Mouse (Mus musculus) embryonic facial prominence, embryonic 13.5 days (tissue): ENCODE data around the gene Slc25a19. TPM values are rescaled to one million over a fixed set of nuclear protein-coding genes. Genes with fewer than 3 reads are reported as not detected.

ENCODE experiments used
- ATAC-seq: fragments of 200-750 bp; cut with Nextera tagmentation; 2 replicates; pipeline ENCODE4 v1.8.0; 2017; ENCODE audit warnings: low read depth; ENCODE audit not compliant: insufficient number of reproducible peaks, insufficient read depth, low FRiP score, low TSS enrichment
- H3K27ac ChIP-seq: fragments of 300-500 bp; sonication (generic); 2 replicates; pipeline ENCODE4 v1.5.1; 2015; ENCODE audit warnings: moderate library complexity, mild to moderate bottlenecking, inconsistent platforms
- H3K27me3 ChIP-seq: fragments of 300-500 bp; sonication (generic); 2 replicates; pipeline ENCODE4 v1.6.1; 2015; ENCODE audit warnings: mild to moderate bottlenecking, inconsistent platforms
- H3K36me3 ChIP-seq: fragments of 300-500 bp; sonication (generic); 2 replicates; pipeline ENCODE4 v1.6.1; 2015; ENCODE audit warnings: mild to moderate bottlenecking, inconsistent platforms
- H3K4me1 ChIP-seq: fragments of 300-500 bp; sonication (generic); 2 replicates; pipeline ENCODE4 v1.6.1; 2015; ENCODE audit warnings: inconsistent platforms
- H3K4me2 ChIP-seq: fragments of 300-500 bp; sonication (generic); 2 replicates; pipeline ENCODE4 v1.6.1; 2015; ENCODE audit warnings: moderate library complexity, mild to moderate bottlenecking, inconsistent platforms
- H3K4me3 ChIP-seq: fragments of 300-500 bp; sonication (generic); 2 replicates; pipeline ENCODE4 v1.5.1; 2015; ENCODE audit warnings: mild to moderate bottlenecking, inconsistent platforms
- H3K9ac ChIP-seq: fragments of 300-500 bp; sonication (generic); 2 replicates; pipeline ENCODE4 v1.6.1; 2015; ENCODE audit warnings: mild to moderate bottlenecking, inconsistent platforms
- H3K9me3 ChIP-seq: fragments of 300-500 bp; sonication (generic); 2 replicates; pipeline ENCODE4 v1.6.1; 2016; ENCODE audit warnings: inconsistent platforms
- whole genome bisulfite sequencing: fragments of 180-500 bp; shearing (Covaris S2); methylation state at CpG from one replicate; pipeline ENCODE4 v1.1.7; 2015; ENCODE audit warnings: mixed read lengths; 5-methylcytosine and 5-hydroxymethylcytosine counted together
- polyA plus RNA-seq: library from polyadenylated mRNA; unstranded; fragments of >200 nt; fragmentation: Nextera tagmentation; extraction: Ambion mirVana; gene quantifications from 2 replicates; pipeline ENCODE4 v1.2.1, GENCODE M21; 2015

Gene Slc25a19
- polyA plus RNA-seq, 1 experiment from 2014 or later = 28.0 TPM

GRCm38 (mm10) chr11:115640311-115640828 is 12.3 kb upstream of the Slc25a19 start:
- Histone ChIP-seq H3K27me3 (no peaks in the 10 kb centered on the region), H3K4me1 (no peaks in the 10 kb centered on the region), H3K4me3 (no peak overlapping the region), H3K36me3 (peaks cover 20% of the 10 kb centered on the region), H3K27ac (no peak overlapping the region), H3K4me2 (no peak overlapping the region), H3K9me3 (no peaks in the 10 kb centered on the region), H3K9ac (no peak overlapping the region)
- ATAC-seq = no peak
- 86% methylated on average over 3 of the region's 4 CpGs for WGBS

- H3K4me1 ChIP-seq = no peaks in the 10 kb centered on the region
- H3K27me3 ChIP-seq = no peaks in the 10 kb centered on the region
- ATAC-seq = no peak
- 83% methylated on average over 4 of the region's 4 CpGs for WGBS
- peak overlapping the region; percentile 40; the same call in 1 of the 2 replicates for H3K9ac ChIP-seq
- H3K36me3 ChIP-seq = peaks cover 15% of the 10 kb centered on the region
- no peak overlapping the region for H3K27ac ChIP-seq
- no peak overlapping the region for H3K4me2 ChIP-seq
- H3K9me3 ChIP-seq = no peaks in the 10 kb centered on the region
- H3K4me3 ChIP-seq = no peak overlapping the region
Observed at GRCm38 (mm10) chr11:115639540-115639939, 11.4 kb upstream of the Slc25a19 start.

DNA sequence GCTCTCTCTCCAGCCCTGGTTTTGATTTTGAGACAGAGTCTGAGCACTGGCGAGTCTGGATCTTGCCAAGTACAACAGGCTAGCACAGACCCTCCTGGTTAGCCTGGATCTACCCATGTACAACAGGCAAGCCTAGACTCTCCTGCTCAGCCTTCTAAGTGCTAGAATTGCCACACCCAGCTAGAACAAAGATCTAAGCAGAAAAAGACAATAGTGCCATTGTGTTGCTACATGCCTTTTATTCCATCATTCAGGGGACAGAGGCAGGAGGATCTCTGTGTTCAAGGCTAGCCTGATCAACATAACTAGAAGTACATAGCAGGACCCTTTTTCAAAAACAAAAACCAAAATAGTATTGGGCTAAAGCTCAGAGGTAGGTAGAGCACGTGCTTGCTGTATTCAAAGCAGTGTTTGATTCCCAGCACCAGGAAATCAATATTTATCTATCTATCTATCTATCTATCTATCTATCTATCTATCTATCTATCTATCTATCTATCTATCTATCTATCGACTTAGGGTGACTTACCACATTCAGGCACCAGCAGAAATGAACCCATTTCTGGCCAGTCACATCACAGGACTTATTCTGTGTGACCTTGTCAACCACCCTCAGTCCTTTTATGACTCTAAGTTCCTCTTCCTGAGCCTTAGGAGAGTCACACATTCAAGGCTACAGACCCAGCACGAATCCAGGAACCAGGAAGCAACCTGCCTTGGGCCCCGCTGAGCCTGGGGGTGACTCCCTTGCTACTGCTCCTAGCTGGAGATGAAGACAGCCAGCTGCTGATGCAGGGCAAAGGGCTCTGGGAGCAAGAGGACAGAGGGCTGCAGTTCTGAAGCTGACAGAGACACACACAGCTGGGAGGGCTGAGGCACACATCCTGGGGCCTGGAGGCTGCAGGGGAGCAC is 10.7 kb upstream of the Slc25a19 start:
- no peak for ATAC-seq
- Histone ChIP-seq H3K4me3 (no peak overlapping the region), H3K4me1 (no peaks in the 10 kb centered on the region), H3K4me2 (no peak overlapping the region), H3K9ac (peak overlapping the region; percentile 40; the same call in 1 of the 2 replicates), H3K27ac (no peak overlapping the region), H3K36me3 (peaks cover 9% of the 10 kb centered on the region), H3K27me3 (no peaks in the 10 kb centered on the region), H3K9me3 (no peaks in the 10 kb centered on the region)
- 68% methylated on average over 5 of the region's 5 CpGs for WGBS

DNA sequence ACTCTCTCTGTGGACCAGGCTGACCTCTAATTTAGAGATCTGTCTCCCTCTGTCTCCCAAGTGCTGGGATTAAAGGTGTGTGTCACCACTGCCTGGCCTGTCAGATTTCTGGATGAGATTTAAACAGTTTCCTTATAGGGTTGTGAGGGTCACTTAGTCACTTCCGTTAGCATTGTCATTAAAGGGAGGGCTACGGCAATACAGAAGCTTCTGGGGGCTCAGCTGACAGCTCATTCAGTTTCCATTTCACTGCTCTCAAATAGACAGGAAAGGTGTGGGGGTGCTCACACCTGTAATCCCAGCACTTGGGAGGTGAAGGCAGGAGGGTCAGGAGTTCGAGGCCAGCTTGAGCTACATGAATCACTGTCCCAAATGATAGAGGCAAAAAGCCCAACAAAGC is 8.9 kb upstream of the Slc25a19 start:
- no peaks in the 10 kb centered on the region for H3K36me3 ChIP-seq
- no peaks in the 10 kb centered on the region for H3K4me1 ChIP-seq
- H3K27ac ChIP-seq = no peak overlapping the region
- no peak overlapping the region for H3K4me2 ChIP-seq
- no peak overlapping the region for H3K9ac ChIP-seq
- ATAC-seq = no peak
- no peaks in the 10 kb centered on the region for H3K27me3 ChIP-seq
- WGBS = 72% methylated on average over 3 of the region's 3 CpGs
- H3K9me3 ChIP-seq = no peaks in the 10 kb centered on the region
- no peak overlapping the region for H3K4me3 ChIP-seq

- Histone ChIP-seq H3K27ac (no peak overlapping the region), H3K4me3 (no peak overlapping the region), H3K27me3 (no peaks in the 10 kb centered on the region), H3K4me1 (no peaks in the 10 kb centered on the region; the same call in 1 of the 2 replicates), H3K36me3 (no peaks in the 10 kb centered on the region), H3K9ac (no peak overlapping the region), H3K9me3 (no peaks in the 10 kb centered on the region), H3K4me2 (no peak overlapping the region)
- no peak for ATAC-seq
- 64% methylated on average over 8 of the region's 8 CpGs for WGBS
Observed at GRCm38 (mm10) chr11:115635484-115635883, 7.4 kb upstream of the Slc25a19 start.

DNA sequence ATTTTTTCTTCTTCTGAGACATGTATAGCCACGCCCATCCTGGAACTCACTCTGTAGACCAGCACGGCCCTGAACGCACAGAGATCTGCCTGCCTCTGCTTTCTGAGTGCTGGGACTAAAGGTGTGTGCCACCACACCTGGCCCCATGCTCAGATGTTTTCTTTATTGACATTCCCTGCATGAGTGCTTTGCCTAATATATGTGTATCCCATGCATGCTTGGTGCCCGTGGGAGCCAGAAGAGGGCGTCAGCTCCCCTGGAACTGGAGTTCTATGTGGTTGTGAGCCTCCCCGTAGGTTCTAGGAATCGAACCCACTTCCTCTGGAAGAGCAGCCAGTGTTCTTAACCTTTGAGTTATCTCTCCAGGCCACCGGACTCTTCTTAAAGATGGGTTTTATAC is 6.9 kb upstream of the Slc25a19 start:
- WGBS = 86% methylated on average over 8 of the region's 8 CpGs
- ATAC-seq = no peak
- Histone ChIP-seq H3K9me3 (no peaks in the 10 kb centered on the region), H3K27me3 (no peaks in the 10 kb centered on the region), H3K4me3 (no peak overlapping the region), H3K4me1 (no peaks in the 10 kb centered on the region; the same call in 1 of the 2 replicates), H3K9ac (no peak overlapping the region), H3K36me3 (no peaks in the 10 kb centered on the region), H3K27ac (no peak overlapping the region), H3K4me2 (no peak overlapping the region)

DNA sequence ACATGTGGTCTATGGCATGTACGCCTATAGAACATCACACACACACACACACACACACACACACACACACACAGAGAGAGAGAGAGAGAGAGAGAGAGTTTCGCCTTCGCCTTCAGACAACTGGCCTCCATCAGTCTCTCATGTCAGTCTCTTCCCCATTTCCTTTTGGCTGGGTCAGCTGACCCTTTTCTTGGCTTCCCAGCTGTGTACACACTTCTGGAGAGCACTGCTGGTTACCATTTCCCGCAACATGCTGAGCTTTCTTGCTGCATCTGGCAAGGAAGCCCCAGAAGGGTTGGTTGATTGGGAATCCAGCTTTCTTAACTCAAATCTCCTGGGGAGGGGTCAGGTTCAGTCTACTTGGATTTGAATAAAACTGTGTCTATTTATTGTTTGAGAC is 6.0 kb upstream of the Slc25a19 start:
- H3K9ac ChIP-seq = no peak overlapping the region
- no peaks in the 10 kb centered on the region; the same call in 1 of the 2 replicates for H3K4me1 ChIP-seq
- ATAC-seq = no peak
- no peak overlapping the region for H3K27ac ChIP-seq
- H3K4me3 ChIP-seq = no peak overlapping the region
- 75% methylated on average over 4 of the region's 4 CpGs for WGBS
- no peaks in the 10 kb centered on the region for H3K27me3 ChIP-seq
- H3K9me3 ChIP-seq = no peaks in the 10 kb centered on the region
- no peak overlapping the region for H3K4me2 ChIP-seq
- H3K36me3 ChIP-seq = no peaks in the 10 kb centered on the region

DNA sequence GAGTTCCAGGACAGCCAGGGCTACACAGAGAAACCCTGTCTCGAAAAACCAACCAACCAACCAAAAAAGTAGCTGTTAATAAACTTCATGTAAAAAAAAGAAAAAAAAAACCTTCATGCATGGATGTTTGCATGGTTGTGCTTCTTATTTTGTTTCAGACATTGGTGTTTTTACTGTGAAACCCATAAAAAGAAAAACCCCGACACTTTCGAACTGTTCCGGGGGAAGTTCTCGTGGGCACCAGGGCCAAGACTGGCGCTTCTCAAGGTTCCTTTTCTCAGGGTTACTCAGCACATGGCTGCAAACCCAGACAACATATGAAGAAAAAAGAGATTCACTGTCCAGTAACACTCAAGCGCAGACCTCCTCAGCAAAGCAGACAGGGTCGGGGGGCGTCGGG is 4.8 kb upstream of the Slc25a19 start:
- Histone ChIP-seq H3K9me3 (no peaks in the 10 kb centered on the region), H3K4me2 (no peak overlapping the region), H3K27me3 (no peaks in the 10 kb centered on the region), H3K27ac (no peak overlapping the region), H3K4me1 (no peaks in the 10 kb centered on the region; the same call in 1 of the 2 replicates), H3K36me3 (no peaks in the 10 kb centered on the region), H3K9ac (no peak overlapping the region), H3K4me3 (no peak overlapping the region)
- no peak for ATAC-seq
- WGBS = 87% methylated on average over 10 of the region's 10 CpGs

- Histone ChIP-seq H3K36me3 (no peaks in the 10 kb centered on the region), H3K9ac (no peak overlapping the region), H3K4me2 (no peak overlapping the region), H3K9me3 (no peaks in the 10 kb centered on the region), H3K4me1 (peaks cover 1% of the 10 kb centered on the region; the same call in 1 of the 2 replicates), H3K4me3 (no peak overlapping the region), H3K27ac (no peak overlapping the region), H3K27me3 (no peaks in the 10 kb centered on the region)
- 75% methylated on average over 7 of the region's 7 CpGs for WGBS
- ATAC-seq = no peak
Observed at GRCm38 (mm10) chr11:115632247-115632646, 4.2 kb upstream of the Slc25a19 start.

DNA sequence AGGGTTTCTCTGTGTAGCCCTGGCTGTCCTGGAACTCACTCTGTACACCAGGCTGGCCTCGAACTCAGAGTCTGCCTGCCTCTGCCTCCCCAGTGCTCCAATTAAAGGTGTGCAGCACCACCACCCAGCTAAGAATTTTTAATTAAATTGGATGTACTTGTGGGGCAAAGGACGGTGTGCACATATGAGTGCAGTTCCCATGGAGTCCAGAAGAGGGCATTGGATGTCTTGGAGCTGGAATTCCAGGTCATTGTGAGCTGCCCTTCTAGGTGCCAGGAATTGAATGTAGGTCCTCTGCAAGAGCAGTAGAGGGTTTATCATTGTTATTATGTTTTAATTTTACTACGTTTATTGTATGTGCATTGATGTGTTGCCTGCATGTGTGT is 3.4 kb upstream of the Slc25a19 start:
- H3K36me3 ChIP-seq = no peaks in the 10 kb centered on the region
- peaks cover 7% of the 10 kb centered on the region; the same call in 1 of the 2 replicates for H3K4me1 ChIP-seq
- no peak for ATAC-seq
- H3K4me2 ChIP-seq = 0 out of 2 replicates have a peak overlapping the region, but pooled peaks have one; percentile 0
- no peak overlapping the region for H3K9ac ChIP-seq
- 28% methylated on average over 3 of the region's 3 CpGs for WGBS
- no peak overlapping the region for H3K27ac ChIP-seq
- no peaks in the 10 kb centered on the region for H3K9me3 ChIP-seq
- no peaks in the 10 kb centered on the region for H3K27me3 ChIP-seq
- H3K4me3 ChIP-seq = no peak overlapping the region

DNA sequence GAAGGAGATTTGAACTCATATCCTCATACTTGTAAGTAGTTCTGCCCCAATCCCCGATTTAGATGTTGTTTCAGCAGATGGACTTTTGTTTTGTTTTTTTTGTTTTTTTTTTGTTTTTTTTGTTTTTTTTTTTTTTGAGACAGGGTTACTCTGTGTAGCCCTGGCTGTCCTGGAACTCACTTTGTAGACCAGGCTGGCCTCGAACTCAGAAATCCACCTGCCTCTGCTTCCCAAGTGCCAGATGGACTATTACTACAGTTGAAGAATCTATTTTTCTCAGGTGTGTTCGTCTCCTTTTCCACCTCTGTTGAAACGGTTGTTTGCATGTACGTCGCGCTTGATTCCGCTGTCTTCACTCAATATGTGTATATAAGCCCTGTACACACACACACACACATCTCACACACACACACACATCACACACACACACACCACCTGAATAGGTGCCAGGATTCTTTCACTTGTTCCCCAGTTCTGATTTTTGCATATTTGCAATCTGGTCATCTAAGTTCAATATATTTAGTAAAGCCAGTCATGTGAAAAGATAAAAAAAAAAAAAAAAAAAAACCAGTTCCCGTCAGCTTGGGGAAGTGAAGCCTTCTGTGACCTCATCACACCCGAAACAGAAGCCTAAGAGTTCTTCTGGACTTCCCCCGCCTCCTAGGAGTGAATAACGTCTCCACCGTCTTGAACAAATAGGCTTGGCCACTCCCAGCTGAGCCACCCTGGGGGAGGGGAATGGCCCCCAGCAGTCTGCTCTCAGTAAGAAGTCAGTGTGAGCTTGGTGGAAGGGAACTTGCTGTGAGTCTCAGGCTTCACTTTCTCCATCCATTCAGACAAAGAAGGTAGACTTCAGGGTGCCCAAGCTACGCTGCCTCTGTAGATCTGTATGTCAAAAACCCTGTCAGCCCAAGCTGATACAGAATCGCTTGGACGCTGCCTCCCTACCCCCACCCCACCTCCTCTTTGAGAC is 2.7 kb upstream of the Slc25a19 start:
- WGBS = 48% methylated on average over 16 of the region's 16 CpGs
- ATAC-seq = no peak
- H3K27me3 ChIP-seq = no peaks in the 10 kb centered on the region
- no peak overlapping the region for H3K27ac ChIP-seq
- no peak overlapping the region for H3K9ac ChIP-seq
- H3K4me1 ChIP-seq = peaks cover 13% of the 10 kb centered on the region; the same call in 1 of the 2 replicates
- no peaks in the 10 kb centered on the region for H3K9me3 ChIP-seq
- no peaks in the 10 kb centered on the region for H3K36me3 ChIP-seq
- 0 out of 2 replicates have a peak overlapping the region, but pooled peaks have one; percentile 0 for H3K4me2 ChIP-seq
- no peak overlapping the region for H3K4me3 ChIP-seq
